Mouse (Mus musculus) myocyte (in vitro differentiated cells): ENCODE results near the gene Plcxd3.

Source experiments
- CEBPB ChIP-seq: IDR thresholded peaks from 2 replicates; pipeline ENCODE4 v1.6.1; 2011; ENCODE audit warnings: mild to moderate bottlenecking, moderate library complexity; ENCODE audit not compliant: poor library complexity, insufficient read depth, severe bottlenecking
- E2F4 ChIP-seq: IDR thresholded peaks from one replicate; pipeline ENCODE4 v1.6.1; 2011; ENCODE audit warnings: mild to moderate bottlenecking, control low read depth, moderate library complexity; ENCODE audit not compliant: insufficient read depth
- MAX ChIP-seq: IDR thresholded peaks from one replicate; pipeline ENCODE4 v1.6.1; 2011; ENCODE audit warnings: low read depth, mild to moderate bottlenecking, control low read depth
- MYOD1 ChIP-seq, 3 experiments: IDR thresholded peaks; one replicate each; pipeline ENCODE4 v1.6.1; 2011; ENCODE audit warnings: control low read depth in 2 of 3, low read depth in 2 of 3, mild to moderate bottlenecking in 2 of 3, moderate library complexity in 1 of 3; ENCODE audit not compliant: insufficient read length in 2 of 3, control insufficient read depth in 1 of 3
- MYOG ChIP-seq, 3 experiments: IDR thresholded peaks; one replicate each; pipeline ENCODE4 v1.6.1; 2011; ENCODE audit warnings: control low read depth in 2 of 3, low read depth in 2 of 3, mild to moderate bottlenecking in 2 of 3; ENCODE audit not compliant: insufficient read length in 2 of 3, control insufficient read depth in 1 of 3, insufficient read depth in 1 of 3
- POLR2A ChIP-seq: IDR thresholded peaks from one replicate; pipeline ENCODE4 v1.6.1; 2011; ENCODE audit warnings: low read depth, mild to moderate bottlenecking, control low read depth, moderate library complexity; ENCODE audit not compliant: insufficient read length
- POLR2AphosphoS2 ChIP-seq: IDR thresholded peaks from one replicate; pipeline ENCODE4 v1.6.1; 2011; ENCODE audit warnings: low read depth, control low read depth; ENCODE audit not compliant: insufficient read length
- REST ChIP-seq: IDR thresholded peaks from one replicate; pipeline ENCODE4 v1.6.1; 2011; ENCODE audit warnings: mild to moderate bottlenecking, control low read depth, moderate library complexity; ENCODE audit not compliant: insufficient read depth, insufficient read length
- SRF ChIP-seq: IDR thresholded peaks from one replicate; pipeline ENCODE4 v1.6.1; 2011; ENCODE audit warnings: low read depth; ENCODE audit not compliant: control insufficient read depth, insufficient read length
- TCF12 ChIP-seq: IDR thresholded peaks from one replicate; pipeline ENCODE4 v1.6.1; 2011; ENCODE audit warnings: mild to moderate bottlenecking, control low read depth; ENCODE audit not compliant: poor library complexity, insufficient read depth, severe bottlenecking
- USF1 ChIP-seq: IDR thresholded peaks from one replicate; pipeline ENCODE4 v1.6.1; 2011; ENCODE audit warnings: low read depth, mild to moderate bottlenecking, control low read depth, moderate library complexity

DNA sequence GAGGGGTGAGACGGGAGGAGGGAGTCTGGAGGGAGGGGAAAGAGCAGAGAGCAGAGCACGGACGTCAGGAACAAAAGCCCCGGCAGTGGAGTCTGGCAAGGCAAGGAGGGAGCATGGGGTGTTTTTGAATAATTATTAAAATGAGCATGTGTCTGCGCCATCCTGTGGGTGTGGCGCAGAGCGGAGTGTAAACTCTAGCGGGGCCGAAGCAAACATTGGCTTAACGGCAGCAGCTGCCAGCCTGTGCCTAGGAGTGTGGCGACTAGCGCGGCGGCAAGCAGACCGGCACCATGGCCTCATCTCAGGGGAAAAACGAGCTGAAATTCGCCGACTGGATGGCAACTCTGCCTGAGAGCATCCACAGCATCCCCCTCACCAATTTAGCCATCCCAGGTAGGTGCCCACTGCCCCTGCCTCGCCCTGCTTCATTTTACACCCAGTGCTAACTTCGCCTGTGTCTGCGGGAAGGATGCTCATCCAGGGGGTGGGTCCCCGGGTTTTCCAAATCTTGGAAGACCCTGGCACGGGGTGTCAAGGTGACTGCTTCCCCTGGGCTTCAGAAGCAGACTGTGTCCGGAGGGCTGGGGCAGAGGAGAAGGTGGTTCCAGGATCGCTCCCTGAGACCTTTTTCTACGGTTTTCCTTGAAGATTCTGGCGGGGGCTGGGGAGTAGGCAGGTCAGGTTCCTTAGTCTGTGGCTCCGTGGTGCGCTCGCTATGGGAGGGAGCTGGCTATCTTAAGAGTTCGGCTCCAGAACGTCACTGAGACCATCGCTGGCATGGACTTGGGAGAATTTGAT lies at the start of gene Plcxd3:
- TF ChIP-seq POLR2A: no peak
- TF ChIP-seq MAX: no peak
- TF ChIP-seq MYOD1 (IDR thresholded peaks at IDR 0.05; ENCODE audit: control insufficient read depth in 1 of 3, insufficient read length in 2 of 3, low read depth in 2 of 3): no peak
- TF ChIP-seq REST: no peak
- TF ChIP-seq TCF12: no peak
- no peak for TF ChIP-seq POLR2AphosphoS2
- no peak for TF ChIP-seq USF1
- TF ChIP-seq MYOG (IDR thresholded peaks at IDR 0.05; ENCODE audit: control insufficient read depth in 1 of 3, insufficient read depth in 1 of 3, insufficient read length in 2 of 3, low read depth in 2 of 3): peak in 1 of 3 experiments; percentile 15
- TF ChIP-seq E2F4: no peak
- no peak for TF ChIP-seq SRF
- no peak for TF ChIP-seq CEBPB
